Mouse (Mus musculus) heart, adult 2 months (tissue): ENCODE measurements around the gene Chmp4b. TPM values are rescaled to one million over a fixed set of nuclear protein-coding genes. Genes with fewer than 3 reads are reported as not detected.
A peak's percentile ranks its signal among the peaks of the same experiment; 100 is the strongest.

Source experiments
- DNase-seq, 2 experiments: peaks; one replicate each; pipeline ENCODE4 v3.0.0; 2021
- H3K27ac ChIP-seq: fragments of 200-600 bp; 2 replicates; pipeline ENCODE4 v1.8.1; 2022
- H3K27me3 ChIP-seq: fragments of 200-500 bp; 2 replicates; pipeline ENCODE4 v1.6.1; 2012; ENCODE audit warnings: mild to moderate bottlenecking, low read length, inconsistent platforms, mixed read lengths; ENCODE audit not compliant: control insufficient read depth, insufficient read depth
- H3K36me3 ChIP-seq: fragments of 200-500 bp; 2 replicates; pipeline ENCODE4 v1.6.1; 2012; ENCODE audit warnings: low read length, inconsistent platforms; ENCODE audit not compliant: control insufficient read depth, insufficient read depth
- H3K4me1 ChIP-seq: fragments of 200-500 bp; 2 replicates; pipeline ENCODE4 v1.6.1; 2011; ENCODE audit warnings: low read length; ENCODE audit not compliant: control insufficient read depth, insufficient read depth
- H3K4me3 ChIP-seq: fragments of 200-600 bp; 2 replicates; pipeline ENCODE4 v1.8.1; 2022
- H3K79me2 ChIP-seq: fragments of 200-500 bp; replicated peaks from 2 replicates; pipeline ENCODE4 v1.6.1; 2012; ENCODE audit warnings: mild to moderate bottlenecking, inconsistent platforms, low read length, moderate library complexity, mixed read lengths; ENCODE audit not compliant: control insufficient read depth, insufficient read depth
- H3K9ac ChIP-seq: fragments of 200-500 bp; 2 replicates; pipeline ENCODE4 v1.6.1; 2012; ENCODE audit warnings: low read depth, mild to moderate bottlenecking, control low read depth, inconsistent platforms, low read length, mixed read lengths
- CTCF ChIP-seq: fragments of 200-600 bp; IDR thresholded peaks from 2 replicates; pipeline ENCODE4 v1.8.1; 2022; ENCODE audit warnings: antibody characterized with exemption, mild to moderate bottlenecking, moderate library complexity
- EP300 ChIP-seq: fragments of 200-500 bp; IDR thresholded peaks from 2 replicates; pipeline ENCODE4 v1.6.1; 2011; ENCODE audit warnings: low read depth, low read length, control low read depth; ENCODE audit not compliant: insufficient read depth
- POLR2A ChIP-seq: fragments of 200-500 bp; IDR thresholded peaks from 2 replicates; pipeline ENCODE4 v1.6.1; 2011; ENCODE audit warnings: mild to moderate bottlenecking, low read depth, low read length, control low read depth; ENCODE audit not compliant: insufficient read depth
- WGBS: fragments of 180-500 bp; shearing (Covaris S2); methylation state at CpG from one replicate; pipeline ENCODE4 v1.1.7; 2018; 5-methylcytosine and 5-hydroxymethylcytosine counted together
- intact Hi-C: fragments of 180-260 bp; cut with DNase I; formaldehyde crosslinking; loops from one replicate; pipeline ENCODE4 v1.15.1; 2025
- polyA plus RNA-seq: library from polyadenylated mRNA; depleted of rRNA; stranded (reverse); fragments of >200 nt; gene quantifications from 2 replicates; pipeline ENCODE4 v1.2.3, GENCODE M21; 2012
- total RNA-seq, 2 experiments: library from RNA; stranded (reverse); gene quantifications; 2 replicates each; pipeline ENCODE4 v1.2.3; 2021

Chmp4b gene
- total and polyA plus RNA-seq, 3 experiments: 64.4 to 124 (median 106) TPM

DNA sequence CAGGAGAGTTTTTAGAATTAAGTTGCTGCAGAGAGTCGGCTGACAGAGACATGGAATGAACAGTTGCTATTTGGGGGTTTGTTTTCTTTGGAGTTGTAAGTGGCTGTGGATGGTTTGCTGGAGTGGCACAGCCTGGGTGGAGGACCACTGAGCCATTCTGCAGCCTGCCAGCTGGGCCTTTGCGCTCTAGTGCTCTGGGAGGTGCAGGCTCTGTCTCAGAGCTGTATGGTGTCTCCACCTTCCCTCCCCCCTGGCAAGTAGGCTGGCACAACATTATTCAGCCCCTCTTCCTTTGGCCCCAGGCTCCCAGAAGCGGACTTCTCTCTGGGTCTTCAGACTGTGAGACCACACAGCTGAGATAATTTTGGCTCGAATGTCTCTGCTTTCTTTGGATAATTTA is 22.5 kb downstream of the Chmp4b start:
- no peak for TF ChIP-seq EP300
- no peak for TF ChIP-seq POLR2A
- TF ChIP-seq CTCF: no peak
- intact Hi-C loops: no loop called here
- Histone ChIP-seq H3K4me3 (no peak overlapping the region), H3K4me1 (peaks cover 21% of the 10 kb centered on the region), H3K27ac (peak overlapping the region; percentile 13), H3K36me3 (peaks cover 2% of the 10 kb centered on the region; the same call in 1 of the 2 replicates), H3K79me2 (peaks cover 5% of the 10 kb centered on the region), H3K27me3 (no peaks in the 10 kb centered on the region), H3K9ac (no peak overlapping the region)
- 36% methylated on average over 4 of the region's 4 CpGs for WGBS
- no peak for DNase-seq

DNA sequence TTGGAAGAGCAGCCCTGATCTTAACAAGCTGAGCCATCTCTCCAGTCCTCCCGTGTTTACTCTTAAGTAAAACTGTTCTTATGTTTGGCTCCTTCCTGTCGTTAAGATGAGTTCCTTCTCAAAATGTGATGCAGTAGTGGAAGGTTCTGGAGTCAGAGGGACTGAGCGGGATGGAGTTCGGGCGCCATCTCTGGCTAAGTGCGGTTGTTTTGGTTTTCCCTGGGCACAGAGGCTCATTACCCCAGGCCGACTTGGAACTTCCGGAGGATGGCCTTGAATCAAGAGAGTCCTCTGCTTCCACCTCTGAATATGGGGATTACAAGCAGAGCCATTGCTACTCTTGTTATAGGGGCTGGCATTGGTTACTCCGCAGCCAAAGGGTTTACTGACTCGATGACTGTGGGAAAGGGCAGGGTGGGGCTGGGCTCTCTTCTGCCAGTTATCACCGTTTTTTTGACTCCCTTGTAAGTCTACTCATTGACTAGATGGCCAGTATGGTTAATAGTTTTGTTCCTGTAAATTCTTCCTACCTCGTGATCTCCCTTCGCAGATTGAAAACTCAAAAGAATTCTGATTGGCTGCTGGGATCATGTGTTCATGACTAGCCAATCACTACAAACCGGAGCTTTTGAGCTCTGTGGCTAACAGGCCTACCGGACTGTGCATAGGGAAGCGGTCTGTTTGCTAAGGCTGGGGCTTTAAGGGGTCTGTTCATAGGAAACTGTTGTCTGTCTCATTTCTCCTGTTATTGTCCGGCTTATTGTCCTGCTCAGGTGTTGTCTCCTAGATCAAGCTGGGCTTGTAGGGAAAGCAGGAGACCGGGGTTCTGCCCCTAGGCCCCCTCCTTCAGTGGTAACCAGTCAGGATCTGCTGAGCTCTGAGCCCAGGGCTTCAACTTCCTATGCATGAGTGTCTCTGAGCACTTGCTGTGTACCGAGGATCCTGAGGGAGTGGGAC is 25.4 kb downstream of the Chmp4b start:
- H3K9ac ChIP-seq: peak overlapping the region; percentile 56
- peak overlapping the region; percentile 46 for H3K4me3 ChIP-seq
- H3K36me3 ChIP-seq: peaks cover 2% of the 10 kb centered on the region; the same call in 1 of the 2 replicates
- intact Hi-C loops: loop anchor here (2.0 kb wide), 1 partner anchor 20 kb away; no protein-coding TSS in a partner anchor
- peak in 1 of 2 experiments; percentile 70 for DNase-seq
- 49% methylated on average over 19 of the region's 19 CpGs for WGBS
- peaks cover 19% of the 10 kb centered on the region for H3K4me1 ChIP-seq
- H3K79me2 ChIP-seq: peaks cover 4% of the 10 kb centered on the region
- peak overlapping the region; percentile 75 for H3K27ac ChIP-seq
- H3K27me3 ChIP-seq: no peaks in the 10 kb centered on the region
- peak; percentile 64 for TF ChIP-seq POLR2A
- no peak for TF ChIP-seq CTCF

DNA sequence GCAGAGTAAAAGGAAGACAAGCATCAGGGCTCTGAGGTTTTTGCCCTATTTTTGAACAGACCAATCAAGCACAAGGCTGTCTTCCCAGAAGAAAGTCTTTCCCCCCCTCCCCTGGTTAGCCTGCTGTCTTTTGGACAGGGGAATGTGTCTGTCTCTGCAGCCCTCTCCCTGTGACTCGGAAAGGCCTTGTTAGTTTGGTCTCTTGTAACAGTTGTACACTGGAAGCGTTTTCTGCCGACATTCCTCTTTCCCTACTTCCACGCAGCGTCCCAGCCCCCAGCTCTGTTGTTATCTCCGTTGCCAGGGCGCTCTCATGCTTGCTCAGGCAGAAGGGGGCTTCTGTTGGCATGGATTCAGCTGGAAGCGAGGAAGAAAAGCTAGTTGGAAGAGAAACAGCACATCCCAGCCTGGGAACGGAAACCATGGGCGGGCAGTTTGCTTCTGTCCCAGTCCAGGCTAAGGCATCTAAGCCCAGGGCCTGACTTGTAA is 26.2 kb downstream of the Chmp4b start:
- intact Hi-C loops: loop anchor here (2.0 kb wide), 1 partner anchor 21 kb away; no protein-coding TSS in a partner anchor

DNA sequence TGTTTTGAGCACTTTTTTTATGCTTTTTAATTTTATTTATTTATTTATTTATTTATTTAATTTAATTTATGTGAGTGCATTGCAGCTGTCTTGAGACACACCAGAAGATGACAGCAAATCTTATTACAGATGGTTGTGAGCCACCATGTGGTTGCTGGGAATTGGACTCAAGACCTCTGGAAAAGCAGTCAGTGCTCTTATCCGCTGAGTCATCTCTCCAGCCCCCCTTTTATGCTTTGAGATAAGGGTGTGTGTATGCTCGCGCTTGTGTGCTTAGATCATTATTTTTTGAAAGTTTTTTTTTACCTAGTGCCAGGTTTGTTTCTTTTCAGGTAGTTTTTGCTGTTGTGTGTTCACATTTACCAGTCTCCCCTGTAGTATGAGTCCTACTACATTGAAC is 27.5 kb downstream of the Chmp4b start:
- no peak for DNase-seq
- Histone ChIP-seq H3K4me3 (no peak overlapping the region), H3K79me2 (peaks cover 3% of the 10 kb centered on the region), H3K36me3 (peaks cover 2% of the 10 kb centered on the region; the same call in 1 of the 2 replicates), H3K9ac (no peak overlapping the region), H3K27ac (no peak overlapping the region), H3K4me1 (peaks cover 17% of the 10 kb centered on the region), H3K27me3 (no peaks in the 10 kb centered on the region)
- intact Hi-C loops: no loop called here
- WGBS: 47% methylated on average over 3 of the region's 3 CpGs
- TF ChIP-seq CTCF: no peak
- no peak for TF ChIP-seq POLR2A
- no peak for TF ChIP-seq EP300

More for the DNA sequence above, 26.2 kb downstream of the Chmp4b start:
- DNase-seq: peak; percentile 59 to 64
- Histone ChIP-seq H3K4me1 (peaks cover 19% of the 10 kb centered on the region), H3K79me2 (peaks cover 3% of the 10 kb centered on the region), H3K36me3 (peaks cover 2% of the 10 kb centered on the region; the same call in 1 of the 2 replicates), H3K27ac (peak overlapping the region; percentile 75), H3K27me3 (no peaks in the 10 kb centered on the region), H3K4me3 (peak overlapping the region; percentile 46), H3K9ac (peak overlapping the region; percentile 56)
- 8% methylated on average over 10 of the region's 10 CpGs for WGBS
- TF ChIP-seq EP300 (no peak), POLR2A (no peak), CTCF (no peak)

DNA sequence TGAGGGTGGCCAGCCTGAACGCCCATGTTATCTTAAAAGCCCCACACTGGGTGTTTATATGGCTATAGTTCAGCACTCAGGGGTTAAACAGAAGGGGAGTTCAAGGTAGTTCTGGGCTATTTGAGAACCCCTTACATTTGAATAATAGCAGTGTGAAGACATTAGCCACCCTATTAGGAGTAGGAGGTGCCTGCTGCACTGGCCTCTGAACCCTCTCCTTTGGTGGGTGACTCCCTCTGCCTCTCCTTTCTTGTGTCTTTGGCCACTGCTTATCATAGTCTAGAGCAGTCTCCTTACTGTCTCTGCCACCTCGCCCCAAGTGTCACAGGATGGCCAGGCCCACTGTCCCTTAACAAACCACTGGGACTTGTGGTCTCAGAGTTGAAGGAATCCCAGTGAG is 28.8 kb downstream of the Chmp4b start:
- 79% methylated on average over 2 of the region's 2 CpGs for WGBS
- Histone ChIP-seq H3K27me3 (no peaks in the 10 kb centered on the region), H3K4me3 (no peak overlapping the region), H3K79me2 (peaks cover 6% of the 10 kb centered on the region), H3K9ac (no peak overlapping the region), H3K36me3 (no peaks in the 10 kb centered on the region; the same call in 1 of the 2 replicates), H3K27ac (no peak overlapping the region), H3K4me1 (peaks cover 13% of the 10 kb centered on the region)
- intact Hi-C loops: no loop called here
- DNase-seq: no peak
- TF ChIP-seq CTCF (no peak), POLR2A (no peak), EP300 (no peak)
